Mouse (Mus musculus): Measurements from ENCODE around the gene Abhd16b. TPM values are rescaled to one million over a fixed set of nuclear protein-coding genes. Genes with fewer than 3 reads are reported as not detected.

Gene Abhd16b
- polyA plus RNA-seq, 1 experiment from 2014 or later = 0.15 TPM

DNA sequence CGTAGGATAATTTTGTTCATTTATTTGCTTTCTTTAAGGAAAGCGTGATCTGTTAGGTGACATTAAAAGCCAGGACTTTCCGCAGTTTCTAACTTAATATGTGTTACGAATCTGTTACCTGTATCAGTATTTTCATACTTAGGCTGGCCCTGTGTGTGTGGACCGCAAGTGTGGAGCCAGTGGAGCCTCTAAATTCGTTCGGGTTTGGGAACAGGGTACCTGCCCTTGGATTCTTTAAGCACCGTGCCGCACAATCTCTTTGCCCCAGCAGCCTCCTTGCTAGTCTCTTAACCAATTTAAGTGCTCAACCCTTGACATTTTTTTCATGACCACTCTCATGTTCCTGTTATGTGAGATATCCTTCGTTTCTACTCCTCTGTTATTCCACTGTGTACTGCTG lies 28.5 kb downstream of the Abhd16b start:
- 30% methylated on average over 10 of the region's 10 CpGs for WGBS

DNA sequence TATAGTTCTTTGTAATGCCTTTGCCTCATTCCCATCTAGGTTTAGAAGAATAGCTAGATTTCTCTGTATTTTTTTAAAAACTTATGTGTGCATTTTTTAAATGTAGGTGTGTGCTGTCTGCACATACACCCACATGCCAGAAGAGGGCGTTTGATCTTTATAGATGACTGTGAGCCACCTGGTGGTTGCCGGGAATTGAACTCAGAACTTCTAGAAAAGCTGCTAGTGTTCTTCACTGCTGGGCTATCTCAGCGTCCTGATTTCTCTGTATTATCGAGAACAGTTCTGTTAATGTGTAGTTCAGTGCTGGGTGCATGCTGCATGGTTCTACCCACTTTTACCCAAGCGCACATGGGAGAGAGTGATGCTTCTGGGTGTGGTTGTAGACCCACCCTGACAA lies 29.8 kb downstream of the Abhd16b start:
- peaks cover 4% of the 10 kb centered on the region; the same call in 1 of the 2 replicates for H3K4me1 ChIP-seq (replicated peaks; ENCODE audit: control insufficient read depth, insufficient read depth)
- H3K9me3 ChIP-seq (ENCODE audit: control insufficient read depth, low read length) = no peaks in the 10 kb centered on the region
- peak; percentile 38 for DNase-seq (ENCODE audit: low spot score)
- no peak overlapping the region for H3K9ac ChIP-seq (ENCODE audit: low read length)
- 66% methylated on average over 5 of the region's 5 CpGs for WGBS
- no peaks in the 10 kb centered on the region for H3K27me3 ChIP-seq (ENCODE audit: control insufficient read depth, insufficient read depth, low read length)
- ATAC-seq (ENCODE audit: low FRiP score, low TSS enrichment) = no peak
- H3K27ac ChIP-seq (replicated peaks) = no peak overlapping the region
- no peak overlapping the region for H3K4me3 ChIP-seq (ENCODE audit: low read depth, low read length)
- H3K36me3 ChIP-seq (ENCODE audit: control insufficient read depth, insufficient read depth, low read length) = no peaks in the 10 kb centered on the region
- no peak overlapping the region for H3K4me2 ChIP-seq (replicated peaks; ENCODE audit: low read depth)
- no peak for TF ChIP-seq EP300 (optimal IDR thresholded peaks at IDR 0.05)
- peak; percentile 76 for TF ChIP-seq CTCF (IDR thresholded peaks at IDR 0.05; ENCODE audit: low read depth)

More for the DNA sequence above, 28.5 kb downstream of the Abhd16b start:
- TF ChIP-seq EP300 (optimal IDR thresholded peaks at IDR 0.05) = no peak
- no peak for TF ChIP-seq CTCF (IDR thresholded peaks at IDR 0.05; ENCODE audit: low read depth)
- Histone ChIP-seq H3K4me2 (replicated peaks; ENCODE audit: low read depth) (peak overlapping the region; percentile 57), H3K4me1 (replicated peaks; ENCODE audit: control insufficient read depth, insufficient read depth) (peaks cover 4% of the 10 kb centered on the region; the same call in 1 of the 2 replicates), H3K27me3 (ENCODE audit: control insufficient read depth, insufficient read depth, low read length) (no peaks in the 10 kb centered on the region), H3K9ac (ENCODE audit: low read length) (peak overlapping the region; percentile 96), H3K36me3 (ENCODE audit: control insufficient read depth, insufficient read depth, low read length) (peaks cover 4% of the 10 kb centered on the region; the same call in 1 of the 2 replicates), H3K27ac (replicated peaks) (no peak overlapping the region), H3K4me3 (ENCODE audit: low read depth, low read length) (peak overlapping the region; percentile 91), H3K9me3 (ENCODE audit: control insufficient read depth, low read length) (no peaks in the 10 kb centered on the region)
- ATAC-seq (ENCODE audit: low FRiP score, low TSS enrichment) (no peak), DNase-seq (ENCODE audit: low spot score) (no peak)

GRCm38 (mm10) chr2:181525526-181525925 lies 32.5 kb downstream of the Abhd16b start:
- Histone ChIP-seq H3K27me3 (ENCODE audit: control insufficient read depth, insufficient read depth, low read length) (no peaks in the 10 kb centered on the region), H3K9me3 (ENCODE audit: control insufficient read depth, low read length) (no peaks in the 10 kb centered on the region), H3K27ac (replicated peaks) (0 out of 2 replicates have a peak overlapping the region, but pooled peaks have one; percentile 49), H3K36me3 (ENCODE audit: control insufficient read depth, insufficient read depth, low read length) (no peaks in the 10 kb centered on the region), H3K4me3 (ENCODE audit: low read depth, low read length) (no peak overlapping the region), H3K4me2 (replicated peaks; ENCODE audit: low read depth) (no peak overlapping the region), H3K4me1 (replicated peaks; ENCODE audit: control insufficient read depth, insufficient read depth) (no peaks in the 10 kb centered on the region), H3K9ac (ENCODE audit: low read length) (no peak overlapping the region)
- TF ChIP-seq CTCF (IDR thresholded peaks at IDR 0.05; ENCODE audit: low read depth) = no peak
- TF ChIP-seq EP300 (optimal IDR thresholded peaks at IDR 0.05) = no peak
- ATAC-seq (ENCODE audit: low FRiP score, low TSS enrichment) (peak; percentile 87), DNase-seq (ENCODE audit: low spot score) (peak; percentile 27)
- 60% methylated on average over 5 of the region's 5 CpGs for WGBS

GRCm38 (mm10) chr2:181529076-181529475 lies 36.1 kb downstream of the Abhd16b start:
- Histone ChIP-seq H3K9ac (ENCODE audit: low read length) (no peak overlapping the region), H3K9me3 (ENCODE audit: control insufficient read depth, low read length) (no peaks in the 10 kb centered on the region), H3K27me3 (ENCODE audit: control insufficient read depth, insufficient read depth, low read length) (no peaks in the 10 kb centered on the region), H3K4me3 (ENCODE audit: low read depth, low read length) (no peak overlapping the region), H3K4me1 (replicated peaks; ENCODE audit: control insufficient read depth, insufficient read depth) (no peaks in the 10 kb centered on the region), H3K36me3 (ENCODE audit: control insufficient read depth, insufficient read depth, low read length) (no peaks in the 10 kb centered on the region; the same call in 1 of the 2 replicates), H3K27ac (replicated peaks) (no peak overlapping the region), H3K4me2 (replicated peaks; ENCODE audit: low read depth) (no peak overlapping the region)
- ATAC-seq (ENCODE audit: low FRiP score, low TSS enrichment) (no peak), DNase-seq (ENCODE audit: low spot score) (no peak)
- 78% methylated on average over 1 of the region's 1 CpGs for WGBS
- no peak for TF ChIP-seq CTCF (IDR thresholded peaks at IDR 0.05; ENCODE audit: low read depth)

DNA sequence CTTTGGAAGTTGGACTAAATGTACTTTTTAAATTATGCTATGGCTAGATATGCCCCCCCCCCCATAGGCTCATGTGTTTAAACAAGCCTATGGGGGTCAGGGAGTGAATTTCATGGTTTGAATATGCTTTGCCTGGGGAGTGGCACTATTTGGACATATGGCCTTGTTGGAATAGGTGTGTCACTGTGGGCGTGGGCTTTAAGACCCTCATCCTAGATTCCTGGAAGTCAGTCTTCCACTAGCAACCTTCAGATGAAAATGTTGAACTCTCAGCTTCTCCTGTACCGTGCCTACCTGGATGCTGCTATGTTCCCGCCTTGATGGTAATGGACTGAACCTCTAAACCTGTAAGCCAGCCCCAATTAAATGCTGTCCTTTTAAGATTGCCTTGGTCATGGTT lies 39.6 kb downstream of the Abhd16b start:
- H3K9ac ChIP-seq (ENCODE audit: low read length) = no peak overlapping the region
- no peaks in the 10 kb centered on the region; the same call in 1 of the 2 replicates for H3K36me3 ChIP-seq (ENCODE audit: control insufficient read depth, insufficient read depth, low read length)
- no peak for ATAC-seq (ENCODE audit: low FRiP score, low TSS enrichment)
- DNase-seq (ENCODE audit: low spot score) = no peak
- H3K4me2 ChIP-seq (replicated peaks; ENCODE audit: low read depth) = no peak overlapping the region
- H3K9me3 ChIP-seq (ENCODE audit: control insufficient read depth, low read length) = no peaks in the 10 kb centered on the region
- H3K4me1 ChIP-seq (replicated peaks; ENCODE audit: control insufficient read depth, insufficient read depth) = no peaks in the 10 kb centered on the region
- no peak overlapping the region for H3K27ac ChIP-seq (replicated peaks)
- no peak for TF ChIP-seq CTCF (IDR thresholded peaks at IDR 0.05; ENCODE audit: low read depth)
- no peak for TF ChIP-seq EP300 (optimal IDR thresholded peaks at IDR 0.05)
- 86% methylated on average over 3 of the region's 3 CpGs for WGBS
- H3K27me3 ChIP-seq (ENCODE audit: control insufficient read depth, insufficient read depth, low read length) = no peaks in the 10 kb centered on the region
- H3K4me3 ChIP-seq (ENCODE audit: low read depth, low read length) = no peak overlapping the region

- Histone ChIP-seq H3K4me3 (ENCODE audit: low read depth, low read length) (no peak overlapping the region), H3K27ac (replicated peaks) (no peak overlapping the region), H3K9me3 (ENCODE audit: control insufficient read depth, low read length) (no peaks in the 10 kb centered on the region), H3K4me2 (replicated peaks; ENCODE audit: low read depth) (no peak overlapping the region), H3K27me3 (ENCODE audit: control insufficient read depth, insufficient read depth, low read length) (no peaks in the 10 kb centered on the region), H3K4me1 (replicated peaks; ENCODE audit: control insufficient read depth, insufficient read depth) (no peaks in the 10 kb centered on the region), H3K9ac (ENCODE audit: low read length) (no peak overlapping the region), H3K36me3 (ENCODE audit: control insufficient read depth, insufficient read depth, low read length) (no peaks in the 10 kb centered on the region)
- no peak for TF ChIP-seq EP300 (optimal IDR thresholded peaks at IDR 0.05)
- no peak for TF ChIP-seq CTCF (IDR thresholded peaks at IDR 0.05; ENCODE audit: low read depth)
- no peak for DNase-seq (ENCODE audit: low spot score)
- 80% methylated on average over 2 of the region's 2 CpGs for whole genome bisulfite sequencing
- no peak for ATAC-seq (ENCODE audit: low FRiP score, low TSS enrichment)
Measured at GRCm38 (mm10) chr2:181536410-181536809, 43.4 kb downstream of the Abhd16b start.

All from stomach, postnatal 0 days (tissue).